Mouse (Mus musculus) layer of hippocampus, adult 9-11 months (tissue): ENCODE results near the gene Olfr47.
"Not testable (repeated sequence)": the region's sequence is repeated elsewhere in the genome, so short reads cannot be mapped to it uniquely, and the experiment has no call there.

Source experiments
- DNase-seq: peaks from one replicate; pipeline ENCODE4 v3.0.0; 2022

The Olfr47 gene

GRCm38 (mm10) chr6:43231255-43231654, at the start of gene Olfr47:
Olfr47 (plus strand) TSS chr6:43231529.
- not testable (repeated sequence) for DNase-seq

- no peak for DNase-seq
Observed at GRCm38 (mm10) chr6:43190986-43191385, 40.3 kb upstream of the Olfr47 start.

- no peak for DNase-seq
Observed at GRCm38 (mm10) chr6:43196781-43197180, 34.5 kb upstream of the Olfr47 start, which contains the start of gene Olfr435. Olfr435 (plus strand) TSS chr6:43197146.

DNA sequence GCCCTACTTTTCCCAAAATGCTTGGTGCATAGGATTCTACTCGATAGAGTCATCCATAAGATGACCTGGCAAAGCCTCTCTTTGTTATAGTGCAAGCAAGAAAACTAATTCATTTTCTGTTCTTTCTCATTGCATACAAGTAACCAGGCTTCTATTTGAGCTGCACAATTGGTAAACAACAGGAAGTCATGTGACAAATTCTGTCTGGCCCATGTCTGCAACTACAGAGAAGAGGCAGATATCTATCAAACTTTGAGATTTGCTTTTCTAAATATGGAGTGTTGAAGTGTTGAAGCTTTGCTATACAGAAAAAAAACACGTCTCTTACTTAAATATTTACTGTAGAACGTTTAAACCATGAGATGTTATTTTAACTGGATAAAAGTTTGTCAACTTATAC, 33.2 kb upstream of the Olfr47 start:
- DNase-seq: no peak

DNA sequence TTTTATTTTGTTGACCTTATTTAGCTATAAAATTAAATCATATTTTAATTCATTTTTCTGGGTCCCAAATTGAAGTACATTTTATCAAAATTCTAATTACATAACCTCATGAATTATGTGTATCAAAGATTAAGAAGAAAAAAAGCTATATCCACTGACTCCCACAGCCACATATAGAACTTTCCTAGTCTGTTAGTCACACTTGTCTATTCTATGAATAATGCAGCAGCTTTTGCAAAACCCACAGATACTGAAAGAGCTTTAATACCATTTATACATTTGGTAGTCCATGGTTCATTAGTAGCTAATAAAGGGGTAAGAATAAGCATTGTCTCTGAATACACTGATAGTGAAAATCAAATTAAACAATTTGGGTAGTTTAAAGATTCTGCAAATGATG, 28.5 kb upstream of the Olfr47 start:
- DNase-seq: no peak

- DNase-seq: no peak
Observed at GRCm38 (mm10) chr6:43205355-43205754, 26.0 kb upstream of the Olfr47 start.

DNA sequence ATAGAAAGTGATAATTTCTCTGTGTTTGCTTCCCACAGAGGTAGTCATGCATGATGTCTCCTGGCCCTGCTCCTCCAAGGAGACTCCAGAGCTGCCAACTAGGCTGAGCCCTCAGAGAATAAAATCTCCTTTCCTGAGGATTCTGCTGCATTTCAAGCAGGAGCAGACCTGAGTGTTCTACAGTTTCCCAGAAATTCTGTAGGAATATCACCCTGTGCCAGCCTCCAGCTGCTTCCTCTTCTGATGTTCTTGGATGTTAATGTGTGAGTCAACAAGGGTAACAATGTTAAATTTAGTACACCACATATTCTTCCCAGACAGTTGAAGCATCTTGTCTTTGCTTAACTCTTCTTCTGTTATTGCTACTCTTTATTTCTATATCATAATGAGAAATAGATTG, 18.5 kb upstream of the Olfr47 start, which contains the start of gene Olfr434:
TSS of gene Olfr434 (plus strand) at position 149 of the 400 bp plus-strand sequence.
- peak; percentile 11 for DNase-seq

DNA sequence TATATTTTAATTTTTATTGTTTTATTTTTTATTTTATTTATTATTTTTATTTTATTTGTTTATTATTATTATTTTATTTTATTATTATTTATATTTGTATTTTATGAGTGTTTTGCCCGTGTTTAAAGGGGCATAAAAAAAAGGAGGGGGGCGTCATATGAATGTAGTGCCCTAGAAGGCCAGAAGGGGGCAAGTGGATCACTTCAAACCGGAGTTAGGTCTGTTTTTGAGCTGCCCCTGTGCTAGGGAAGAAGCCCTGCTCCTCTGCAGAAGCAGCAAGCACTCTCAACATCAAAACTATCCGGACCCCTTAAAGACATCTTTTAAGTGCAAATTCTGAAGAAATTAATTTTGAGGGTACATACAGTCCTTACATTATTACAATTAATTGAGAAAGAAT, 10.7 kb downstream of the Olfr47 start:
- DNase-seq: no peak

- DNase-seq: no peak
Observed at GRCm38 (mm10) chr6:43247396-43247795, 16.1 kb downstream of the Olfr47 start.

- no peak for DNase-seq
Observed at GRCm38 (mm10) chr6:43252994-43253393, 21.7 kb downstream of the Olfr47 start.

- DNase-seq: no peak
Observed at GRCm38 (mm10) chr6:43254193-43254926, 23.0 kb downstream of the Olfr47 start.

GRCm38 (mm10) chr6:43260756-43261155, 29.4 kb downstream of the Olfr47 start:
- no peak for DNase-seq

DNA sequence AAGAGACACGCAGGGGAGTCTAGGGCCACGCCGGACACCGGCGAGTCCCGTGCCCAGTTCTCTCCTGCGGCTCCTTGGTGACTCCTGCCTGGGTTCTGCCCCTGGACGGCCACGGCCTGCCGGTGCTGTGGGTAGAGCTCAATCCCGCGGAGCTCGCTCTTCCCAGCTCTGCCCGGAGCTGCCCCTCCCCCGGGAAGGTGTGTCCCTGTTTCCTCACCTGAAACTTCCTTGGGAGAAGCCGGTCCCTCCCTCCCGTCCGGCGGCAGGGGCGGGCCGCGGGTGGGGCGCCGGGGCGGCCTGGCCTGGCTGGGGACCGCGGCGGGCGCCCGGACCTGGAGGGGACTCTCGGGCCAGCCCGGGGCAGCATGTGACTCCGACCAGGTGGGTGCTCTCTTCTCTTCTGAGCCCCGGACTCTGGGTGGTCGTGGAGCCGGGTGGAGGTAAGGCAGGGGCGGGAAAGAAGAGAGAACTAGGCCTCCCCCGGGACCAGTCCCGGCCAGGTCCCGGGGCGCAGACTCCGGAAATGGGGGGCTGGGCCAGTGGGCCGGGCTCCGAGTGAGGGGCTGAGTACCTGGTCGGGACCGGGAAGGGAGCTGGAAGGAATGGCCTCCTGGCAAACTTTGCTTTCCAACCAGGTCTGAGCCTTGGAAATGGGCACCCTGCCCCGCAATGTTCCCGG, 34.2 kb downstream of the Olfr47 start, which contains the start of gene Arhgef5:
TSS of gene Arhgef5 (plus strand) at position 220 of the 679 bp plus-strand sequence.
- no peak for DNase-seq

DNA sequence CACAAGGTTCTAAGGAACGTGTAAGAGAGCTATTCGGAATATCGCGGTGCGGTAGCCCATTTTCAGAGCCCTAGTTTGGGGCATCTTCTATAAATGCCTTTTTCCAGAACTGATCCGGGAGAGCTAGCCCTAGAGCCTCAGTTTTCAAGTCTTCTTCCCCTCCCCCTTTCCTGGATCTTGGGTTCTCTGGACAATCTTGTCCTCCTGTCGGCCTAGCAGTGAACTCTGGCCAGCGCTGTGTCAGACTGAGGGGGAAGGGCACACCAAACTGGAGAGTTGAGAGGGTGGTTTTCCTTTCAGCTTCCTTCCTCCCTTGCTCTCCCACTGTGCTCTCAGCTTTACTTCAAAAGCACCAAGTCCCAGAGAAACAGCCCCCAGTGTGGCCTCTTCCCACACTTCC, 35.0 kb downstream of the Olfr47 start:
- DNase-seq: no peak

DNA sequence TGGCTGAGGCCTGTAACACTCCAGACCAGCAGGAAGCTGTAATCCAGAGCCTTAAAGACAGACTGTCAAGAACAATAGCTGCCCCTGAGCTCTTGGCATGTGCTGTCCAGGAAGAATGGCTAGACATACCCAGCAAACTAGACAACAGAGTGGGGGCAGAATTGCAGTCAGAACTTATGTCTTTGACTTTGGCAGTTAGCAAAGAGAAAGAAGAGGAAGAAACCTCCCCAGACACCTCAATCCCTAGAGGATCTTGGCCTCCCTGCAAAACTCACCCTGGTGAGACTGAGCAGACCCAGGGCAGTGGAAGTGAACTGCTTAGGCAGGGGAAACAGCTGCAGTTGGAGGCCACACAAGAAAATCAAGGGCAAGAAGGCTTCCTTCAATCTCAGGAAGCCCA, 41.3 kb downstream of the Olfr47 start:
- no peak for DNase-seq

GRCm38 (mm10) chr6:43274123-43274522, 42.8 kb downstream of the Olfr47 start:
- no peak for DNase-seq

DNA sequence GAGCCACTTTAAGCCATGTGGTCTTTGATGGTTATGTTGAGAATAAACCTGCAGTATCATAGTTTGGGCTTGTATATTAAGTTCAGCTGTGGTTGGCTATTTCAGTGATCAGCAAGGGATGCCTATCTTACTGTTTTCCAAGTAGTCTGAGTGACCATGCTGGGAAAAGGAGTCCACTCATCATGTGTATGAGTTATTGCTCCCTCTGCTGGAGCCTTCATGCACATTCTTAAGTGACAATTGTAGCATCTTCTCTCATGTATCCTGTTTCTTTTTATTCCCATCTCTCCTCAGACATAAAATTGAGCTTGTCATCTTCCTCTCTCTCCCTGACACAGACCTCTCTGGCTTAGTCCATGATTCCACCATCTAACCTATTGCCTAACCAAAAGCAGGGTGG, 46.9 kb downstream of the Olfr47 start:
- DNase-seq: no peak

GRCm38 (mm10) chr6:43280481-43280880, 49.2 kb downstream of the Olfr47 start:
- no peak for DNase-seq
